Mouse (Mus musculus) heart, postnatal 25 days (tissue): ENCODE measurements at regions not wholly inside any gene's neighbourhood (a gene's known extent, or its start where the extent isn't known, plus 50 kb on each side); places are given as distances from the start of the nearest gene placed in this dataset.
"Not testable (repeated sequence)": the region's sequence is repeated elsewhere in the genome, so short reads cannot be mapped to it uniquely, and the experiment has no call there.

Source experiments
- DNase-seq: peaks from one replicate; pipeline ENCODE4 v3.0.0; 2022; ENCODE audit warnings: low spot score
- intact Hi-C: fragments of 180-260 bp; cut with DNase I; formaldehyde crosslinking; loops from one replicate; pipeline ENCODE4 v1.15.1; 2025

DNA sequence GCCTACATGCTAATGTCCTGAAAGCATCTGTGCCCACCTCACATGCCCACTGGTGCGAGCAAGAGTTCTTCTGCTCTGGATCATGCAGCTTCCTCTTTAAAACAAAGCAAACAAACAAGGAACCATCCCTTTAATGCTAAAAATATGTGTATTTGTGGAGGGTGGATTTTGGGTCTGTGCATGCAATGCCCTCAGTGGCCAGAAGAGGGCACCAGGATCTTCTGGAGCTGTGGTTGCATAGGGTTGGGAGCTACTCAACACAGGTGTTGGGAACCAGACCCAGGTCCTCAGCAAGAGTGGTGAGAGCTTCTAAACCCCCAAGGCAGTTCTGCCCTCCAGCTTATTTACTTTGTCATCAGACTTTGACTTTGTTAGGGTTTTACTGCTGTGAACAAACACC, 201.3 kb downstream of the Matn1 start:
- DNase-seq: no peak
- intact Hi-C loops: no loop called here

DNA sequence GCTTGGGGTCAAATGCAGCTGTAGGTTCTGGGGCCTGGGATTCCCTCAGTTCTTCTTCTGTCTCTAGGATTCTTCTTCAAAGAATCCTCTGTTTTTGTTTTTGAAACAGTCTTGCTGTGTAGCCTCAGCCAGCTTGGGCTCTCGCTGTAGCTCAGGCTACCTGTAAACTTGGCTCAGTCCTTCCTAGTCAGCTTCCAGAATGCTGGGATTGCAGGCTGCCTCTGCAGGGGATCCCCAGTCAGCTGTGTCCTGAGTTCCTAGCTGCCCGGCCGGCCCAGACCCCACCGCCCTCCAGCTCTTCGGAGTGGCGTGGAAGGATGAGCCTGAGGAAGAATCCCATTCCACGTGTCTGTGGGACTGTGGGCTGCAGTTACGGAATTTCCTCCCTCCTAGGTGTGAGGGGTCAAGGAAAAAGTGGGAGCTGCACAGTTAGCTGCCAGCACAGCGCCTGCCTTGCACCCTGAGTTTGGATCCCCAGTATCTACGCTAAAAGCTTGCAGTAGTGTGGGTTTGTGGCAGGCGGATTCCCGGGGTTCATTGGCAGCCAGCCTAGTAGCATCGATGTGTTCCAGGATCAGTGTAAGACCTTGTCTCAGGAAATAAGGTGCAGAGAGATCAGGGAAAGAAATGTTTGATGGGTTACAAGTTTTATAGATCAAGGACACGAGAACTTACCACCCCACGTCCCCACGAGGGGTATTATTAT, 204.0 kb downstream of the Matn1 start:
- intact Hi-C loops: no loop called here

DNA sequence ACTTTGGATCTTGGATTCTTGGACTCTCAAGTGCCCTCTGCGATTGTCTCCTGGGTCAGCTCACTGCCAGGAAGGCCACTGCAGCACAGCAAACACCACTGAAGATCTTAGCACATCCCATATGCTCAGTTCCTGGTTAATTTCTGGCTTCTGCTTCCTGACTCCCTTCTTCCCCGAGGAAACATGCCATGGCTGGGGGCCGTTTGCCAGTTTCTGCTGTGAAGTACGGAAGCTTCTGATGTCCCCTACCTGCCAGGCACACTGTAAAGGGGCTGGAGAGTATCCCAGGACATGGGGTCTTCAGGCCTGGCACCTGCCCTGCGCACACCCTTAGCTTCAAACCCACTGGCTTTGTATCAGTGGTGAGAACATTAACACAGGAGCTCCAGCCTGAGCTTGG, 205.3 kb downstream of the Matn1 start:
- DNase-seq: no peak
- intact Hi-C loops: no loop called here

More for the DNA sequence above, 204.0 kb downstream of the Matn1 start:
- no peak for DNase-seq

DNA sequence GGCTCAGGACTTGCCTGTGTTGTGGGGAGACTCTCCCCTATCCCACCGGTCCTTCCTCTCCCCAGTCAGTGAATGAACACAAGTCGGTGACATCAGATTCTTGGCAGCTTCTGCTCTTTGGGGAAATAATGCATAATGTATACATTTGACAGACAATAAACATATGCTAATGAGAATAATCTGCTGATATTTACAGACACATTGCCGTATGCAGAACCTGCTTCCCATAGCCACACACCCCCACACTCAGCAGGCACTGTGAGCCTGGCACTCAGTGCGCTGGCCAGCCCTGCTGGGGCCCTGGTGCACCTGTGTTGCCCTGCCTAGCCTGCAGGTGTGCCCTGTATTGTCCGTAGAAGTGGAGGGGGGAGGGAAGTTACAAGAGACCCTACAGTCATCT, 215.5 kb downstream of the Matn1 start:
- DNase-seq: no peak
- intact Hi-C loops: no loop called here

DNA sequence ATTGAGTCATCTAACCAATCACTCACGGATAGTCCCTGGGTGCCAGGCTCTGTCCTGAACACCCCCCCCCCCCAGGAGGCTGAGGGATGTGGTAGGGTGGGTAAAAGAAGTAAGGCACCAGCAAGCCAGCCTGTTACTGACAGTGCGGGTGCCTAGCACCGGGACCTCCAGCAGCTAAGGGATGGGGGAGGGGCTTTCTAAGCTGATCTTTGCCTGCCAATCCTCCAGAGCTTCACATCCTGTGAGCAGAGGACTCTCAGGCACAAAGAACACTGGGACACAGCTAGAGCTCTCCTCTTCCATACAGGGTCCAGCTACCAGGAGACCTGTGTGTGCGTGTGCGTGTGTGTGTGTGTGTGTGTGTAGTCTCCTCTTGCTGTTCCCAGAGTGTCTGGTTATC, 215.9 kb downstream of the Matn1 start:
- intact Hi-C loops: no loop called here
- DNase-seq: no peak

DNA sequence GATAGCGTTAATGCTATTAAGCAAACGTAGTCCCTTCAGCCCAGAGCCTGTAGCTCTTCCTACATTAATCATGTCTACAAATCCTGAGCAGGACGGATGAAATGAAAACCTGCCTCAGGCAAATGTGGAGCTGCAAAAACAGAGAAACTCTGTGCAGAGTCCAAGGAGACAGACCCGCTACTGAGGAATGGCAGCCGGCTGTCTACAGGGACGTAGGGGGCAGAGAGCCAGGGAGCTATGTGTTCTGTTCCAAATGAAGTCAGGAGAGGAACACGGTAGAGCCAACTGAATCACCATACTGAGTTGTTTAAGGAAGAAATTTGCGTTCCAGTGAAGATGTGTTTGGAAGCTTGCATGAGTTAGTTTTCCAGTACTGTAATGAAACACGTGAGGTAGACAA, 217.3 kb downstream of the Matn1 start:
- intact Hi-C loops: no loop called here
- no peak for DNase-seq

DNA sequence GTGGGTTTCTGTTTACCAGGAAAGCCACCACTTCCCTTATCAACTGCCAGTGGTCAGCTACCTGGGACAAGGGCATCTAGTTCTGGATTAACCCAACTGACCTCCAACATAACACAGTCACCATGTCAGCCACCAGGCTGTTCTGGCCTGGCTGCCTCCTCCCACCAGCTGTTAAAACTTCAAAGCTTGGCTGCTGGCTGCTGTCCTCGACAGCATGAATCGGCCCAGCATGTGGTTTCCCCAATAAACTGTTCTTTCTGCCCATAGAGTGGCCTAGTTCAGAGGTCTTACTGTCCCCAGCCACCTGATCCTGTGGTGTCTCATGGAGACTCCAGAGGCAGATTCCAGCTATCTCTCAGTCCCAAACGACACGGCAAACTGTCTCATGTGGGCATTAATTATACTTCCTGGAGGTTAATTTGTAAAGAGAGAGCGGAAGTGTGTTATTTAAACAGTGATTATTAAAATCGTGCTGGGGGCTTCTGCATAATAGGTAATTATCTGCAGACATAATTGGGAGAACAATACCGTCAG, 219.7 kb downstream of the Matn1 start:
- intact Hi-C loops: no loop called here
- no peak for DNase-seq

DNA sequence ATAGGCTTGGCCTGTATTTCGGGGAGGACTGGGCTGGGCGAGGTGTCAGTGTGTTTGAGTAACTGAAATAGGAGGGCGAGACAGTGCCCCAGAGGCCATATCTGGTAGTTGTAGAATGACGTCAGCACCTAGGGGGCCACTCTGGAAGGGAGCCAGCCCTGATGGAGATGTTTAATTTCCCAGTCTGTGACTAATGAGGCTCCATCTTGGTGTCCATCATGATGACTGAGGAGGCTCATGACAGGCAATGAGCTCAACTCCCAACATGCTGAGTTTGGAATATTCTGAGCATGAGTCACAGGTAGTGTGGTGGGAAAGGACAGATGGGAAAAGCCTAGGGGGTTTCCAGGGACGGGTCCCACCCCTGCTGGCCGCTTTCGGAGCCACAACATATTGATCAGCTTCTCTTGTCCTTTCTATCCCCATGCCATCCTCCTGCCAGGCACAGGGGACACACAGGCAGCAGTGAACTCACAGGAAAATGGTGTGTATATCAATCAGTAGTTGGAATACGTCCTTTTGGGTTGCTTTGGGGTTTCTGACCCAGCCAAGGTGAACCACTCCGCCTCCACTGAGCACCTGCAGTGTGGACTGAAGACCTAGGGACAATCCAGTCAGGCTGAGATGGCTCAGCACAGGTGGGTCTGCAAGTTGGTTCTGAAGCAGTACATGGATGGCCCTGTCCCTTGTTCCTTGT, 222.5 kb downstream of the Matn1 start:
- no peak for DNase-seq
- intact Hi-C loops: no loop called here

DNA sequence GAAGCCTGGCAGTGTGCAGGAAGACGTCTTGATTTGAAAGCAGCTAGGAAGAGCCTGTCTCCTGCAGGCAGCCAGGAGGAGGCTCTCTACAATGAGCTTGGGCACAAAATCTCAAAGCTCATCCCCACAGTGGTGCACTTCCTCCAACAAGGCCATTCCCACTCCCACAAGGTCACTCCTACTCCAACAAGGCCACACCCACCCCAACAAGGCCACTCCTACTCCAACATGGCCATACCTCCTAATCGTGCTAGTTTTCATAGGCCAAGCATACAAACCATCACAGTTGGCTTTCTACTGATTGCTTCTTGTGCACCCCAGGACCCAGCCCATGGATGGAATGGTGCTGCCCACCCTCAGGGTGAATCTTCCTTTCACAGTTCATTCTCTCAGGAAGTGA, 223.7 kb downstream of the Matn1 start:
- intact Hi-C loops: no loop called here
- no peak for DNase-seq

DNA sequence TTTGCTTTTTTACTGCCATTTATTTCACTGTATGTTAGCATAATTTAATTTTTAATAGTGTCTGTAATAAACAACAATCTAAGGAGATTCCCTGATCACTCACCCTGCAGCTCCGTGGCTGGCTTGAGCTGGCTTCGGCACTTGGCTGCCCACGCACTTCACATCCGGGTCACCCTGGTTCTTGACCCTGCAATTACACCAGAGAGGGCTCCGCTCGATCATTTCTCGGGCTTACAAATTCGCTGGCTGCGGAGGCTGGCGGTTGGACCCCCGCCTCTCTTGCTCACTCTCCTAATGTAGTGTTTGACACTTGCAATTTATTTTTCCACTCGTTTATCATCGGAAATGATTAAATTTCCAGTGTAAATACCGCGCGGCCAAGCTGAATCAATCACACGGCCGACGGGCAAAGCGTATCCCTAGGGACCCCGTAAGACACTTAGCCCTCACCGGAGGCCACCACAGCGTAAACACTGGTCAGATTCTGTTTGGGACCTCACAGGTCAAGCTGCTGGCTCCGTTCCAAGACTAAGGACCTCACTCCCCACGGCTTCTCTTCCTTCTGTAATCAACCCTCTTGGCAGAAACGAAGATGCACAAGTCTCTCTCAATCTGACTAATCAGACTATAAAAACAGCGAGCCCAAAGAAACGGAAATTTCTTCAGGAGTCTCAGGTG, 229.7 kb downstream of the Matn1 start:
- no peak for DNase-seq
- intact Hi-C loops: no loop called here

DNA sequence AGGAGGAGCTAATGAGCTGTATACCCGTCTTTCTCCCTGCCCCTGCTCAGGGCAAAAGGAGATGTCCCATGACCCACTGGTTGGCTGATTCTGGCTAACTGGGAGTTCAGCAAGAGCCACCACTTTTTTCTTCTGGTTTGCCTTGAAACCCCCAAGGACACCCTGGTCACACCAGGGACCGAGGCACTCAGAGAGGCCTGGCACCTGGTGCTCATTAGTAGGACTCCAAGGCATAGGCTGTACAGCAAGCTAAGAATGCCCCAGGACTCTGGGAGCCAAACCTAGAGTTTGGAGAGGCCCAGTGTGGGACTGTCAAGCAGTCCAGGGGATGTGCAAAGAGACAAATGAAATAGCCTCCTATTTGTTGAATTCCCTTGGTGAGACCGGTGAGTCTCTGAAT, 232.5 kb downstream of the Matn1 start:
- intact Hi-C loops: no loop called here
- no peak for DNase-seq

DNA sequence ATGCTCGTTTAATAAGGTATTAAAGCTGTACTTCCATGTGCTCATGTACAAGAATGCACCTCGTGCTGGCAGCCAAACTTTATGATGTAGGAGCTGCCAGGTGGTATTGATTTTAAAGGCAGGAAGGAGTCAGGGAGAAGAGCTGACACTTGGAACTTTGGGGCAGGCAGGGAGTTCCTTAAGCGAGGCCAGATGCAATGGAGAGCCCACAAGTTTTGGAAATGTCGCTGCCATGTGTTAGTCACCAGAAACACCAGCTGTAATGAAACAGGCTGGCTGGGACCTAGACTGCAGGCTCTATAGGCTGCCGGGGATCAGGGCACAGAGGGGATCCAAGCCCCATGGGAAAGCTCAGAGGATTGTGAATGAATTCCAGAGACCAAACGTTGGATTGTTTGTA, 233.7 kb downstream of the Matn1 start:
- no peak for DNase-seq
- intact Hi-C loops: no loop called here

DNA sequence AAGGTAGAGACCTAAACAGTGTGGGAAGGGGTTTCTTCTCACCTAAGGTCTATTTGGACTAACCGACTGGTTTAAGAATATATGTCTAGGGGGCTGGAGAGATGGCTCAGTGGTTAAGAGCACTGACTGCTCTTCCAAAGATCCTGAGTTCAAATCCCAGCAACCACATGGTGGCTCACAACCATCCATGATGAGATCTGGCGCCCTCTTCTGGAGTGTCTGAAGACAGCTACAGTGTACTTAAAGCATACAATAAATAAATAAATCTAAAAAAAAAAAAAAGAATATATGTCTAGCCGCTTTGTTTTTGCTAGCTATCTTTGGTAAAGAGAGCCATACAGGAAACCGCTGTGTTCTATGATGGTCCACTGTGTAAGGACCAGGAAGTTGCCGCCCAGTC, 234.5 kb downstream of the Matn1 start:
- DNase-seq, intact Hi-C loops: not testable (repeated sequence)

DNA sequence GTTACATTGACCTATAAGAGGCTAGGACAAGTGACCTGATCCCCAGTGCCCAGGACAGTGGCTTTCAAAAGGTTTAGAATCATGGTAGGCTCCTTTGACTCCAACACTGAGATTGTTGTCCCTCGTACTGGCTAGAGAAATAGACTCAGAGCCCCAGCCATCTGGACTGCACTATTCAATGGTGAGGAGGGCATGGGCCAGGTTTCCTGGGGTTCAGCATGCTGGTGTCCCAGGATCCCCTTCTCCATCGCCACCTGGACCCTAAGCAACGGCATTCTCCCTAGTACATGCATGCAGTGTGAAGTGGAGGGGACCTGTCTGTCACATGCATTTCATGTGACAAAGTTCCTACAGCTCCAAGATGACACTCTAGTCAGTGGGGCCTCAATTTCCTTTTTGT, 243.9 kb downstream of the Matn1 start:
- intact Hi-C loops: no loop called here
- no peak for DNase-seq

DNA sequence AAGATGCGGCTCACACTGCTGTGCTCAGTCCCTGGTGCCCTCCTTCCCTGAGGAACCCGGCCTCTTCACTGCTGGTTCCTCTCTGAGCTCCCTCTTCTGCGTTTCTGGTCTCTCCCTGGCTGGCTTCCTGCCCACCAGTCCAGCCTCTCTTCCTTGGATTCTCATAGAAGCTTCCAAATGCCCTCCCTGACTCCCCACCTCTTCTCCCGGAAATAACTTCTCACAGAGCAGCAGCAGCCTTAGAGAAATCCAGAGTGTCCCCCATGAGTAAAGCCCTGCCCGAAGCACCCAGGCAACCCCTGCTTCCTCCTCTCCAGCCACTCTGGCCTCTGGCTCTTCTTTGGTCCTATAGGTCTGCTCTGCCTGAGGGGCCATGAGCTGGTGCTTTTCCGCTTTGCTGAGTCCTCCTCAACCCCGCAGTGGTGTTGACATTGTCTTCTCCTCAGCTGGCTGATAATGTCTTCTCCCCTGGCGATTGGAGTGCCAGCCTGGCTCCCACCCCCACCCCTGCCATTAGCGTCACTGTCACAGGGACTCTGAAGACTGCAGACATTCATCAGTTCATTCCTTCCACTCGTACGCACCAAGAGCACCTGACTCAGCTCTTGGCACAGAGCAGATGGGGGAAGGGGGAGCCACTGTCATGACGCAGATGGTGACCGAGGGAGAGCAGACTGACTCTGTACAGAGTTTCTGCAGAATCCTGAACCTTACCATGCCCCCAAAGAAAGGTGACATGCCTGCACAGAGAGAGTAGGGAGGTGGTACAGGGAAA, 247.1 kb downstream of the Matn1 start:
- intact Hi-C loops: loop anchor here (10.0 kb wide), 1 partner anchor 1756 kb away; no protein-coding TSS in a partner anchor
- DNase-seq: no peak

DNA sequence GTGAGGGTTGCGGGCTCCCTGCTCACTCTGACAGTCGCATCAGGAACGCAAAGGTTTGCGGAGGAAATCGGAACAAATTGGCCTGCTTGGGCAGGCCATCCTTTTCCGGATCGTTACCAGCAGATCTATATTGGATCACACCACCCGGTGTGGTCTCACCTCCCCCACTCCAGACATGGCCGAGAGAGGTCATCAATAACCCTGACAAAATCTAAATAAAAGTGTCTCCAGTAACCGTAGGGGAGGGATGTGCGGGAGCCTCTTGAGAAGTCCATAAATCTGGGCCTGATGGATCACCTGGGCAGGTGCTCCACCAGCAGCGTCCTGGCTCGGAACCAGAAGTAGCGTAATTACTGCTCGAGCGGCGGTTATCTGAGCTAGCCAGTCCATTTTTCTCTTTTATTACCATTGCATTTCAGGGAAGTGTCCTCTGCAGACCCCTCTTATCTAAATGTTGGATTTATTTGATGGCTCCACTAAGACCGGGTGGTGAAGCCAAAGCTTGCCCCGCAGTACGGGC, 249.8 kb downstream of the Matn1 start:
- intact Hi-C loops: loop anchor here (10.0 kb wide), 1 partner anchor 1759 kb away; no protein-coding TSS in a partner anchor
- no peak for DNase-seq

DNA sequence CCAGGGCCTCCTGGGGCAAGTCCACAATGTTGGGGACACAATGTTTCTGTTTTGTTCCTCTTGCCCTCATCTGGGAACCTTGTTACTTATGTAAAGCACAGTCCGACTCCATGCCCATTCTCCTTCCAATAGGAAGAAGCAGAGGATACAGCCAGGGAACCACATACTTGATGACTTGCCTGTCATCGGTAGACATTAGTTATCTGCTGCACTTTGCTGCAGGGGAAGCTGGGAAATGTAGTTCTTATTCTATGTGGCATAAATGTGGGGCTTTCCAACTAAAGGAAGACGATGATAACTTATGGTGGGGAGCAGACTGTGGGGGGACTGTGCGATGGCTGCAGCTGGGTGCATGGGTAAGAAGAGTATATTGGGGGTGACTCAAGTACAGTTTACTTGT, 252.0 kb downstream of the Matn1 start:
- no peak for DNase-seq
- intact Hi-C loops: loop anchor here (10.0 kb wide), 1 partner anchor 1761 kb away; no protein-coding TSS in a partner anchor

DNA sequence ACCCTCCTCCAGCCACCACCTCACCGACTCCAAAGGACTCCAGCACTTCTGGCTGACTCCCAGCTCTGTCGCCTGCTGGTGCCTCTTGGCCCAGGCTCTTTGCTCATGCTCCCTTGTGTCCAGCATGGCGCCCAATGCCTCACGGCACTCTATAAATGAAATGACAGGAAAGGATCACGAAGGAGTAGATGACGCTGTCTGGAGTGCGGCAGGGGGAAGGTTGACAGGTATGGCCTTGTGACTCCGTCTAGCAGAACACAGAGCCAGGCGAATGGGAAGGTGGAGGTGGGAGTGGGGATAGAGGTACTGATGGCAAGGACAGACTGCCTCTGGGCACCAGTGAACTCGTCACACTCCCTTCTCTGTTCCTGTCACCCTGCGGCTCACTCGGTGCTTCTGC, 259.5 kb downstream of the Matn1 start:
- no peak for DNase-seq
- intact Hi-C loops: no loop called here

DNA sequence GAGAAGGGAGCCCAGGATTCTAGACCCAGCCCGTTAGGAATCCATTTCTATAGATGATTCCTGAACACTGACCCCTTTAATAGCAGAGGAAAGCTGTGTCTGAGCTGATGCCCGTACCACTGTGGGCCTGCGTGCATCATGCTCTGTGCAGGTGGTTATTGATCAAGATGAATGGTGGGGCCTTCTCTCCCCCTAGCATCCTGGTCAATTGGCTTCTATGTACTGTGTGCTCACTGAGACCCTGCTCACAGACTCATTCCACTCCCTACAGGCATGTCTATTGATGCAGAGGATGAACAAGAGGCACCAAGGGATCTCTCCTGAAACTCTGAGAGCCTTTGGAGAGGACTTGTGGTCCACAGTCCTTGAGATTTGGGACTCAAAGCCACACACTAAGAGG, 260.5 kb downstream of the Matn1 start:
- intact Hi-C loops: no loop called here
- DNase-seq: no peak

DNA sequence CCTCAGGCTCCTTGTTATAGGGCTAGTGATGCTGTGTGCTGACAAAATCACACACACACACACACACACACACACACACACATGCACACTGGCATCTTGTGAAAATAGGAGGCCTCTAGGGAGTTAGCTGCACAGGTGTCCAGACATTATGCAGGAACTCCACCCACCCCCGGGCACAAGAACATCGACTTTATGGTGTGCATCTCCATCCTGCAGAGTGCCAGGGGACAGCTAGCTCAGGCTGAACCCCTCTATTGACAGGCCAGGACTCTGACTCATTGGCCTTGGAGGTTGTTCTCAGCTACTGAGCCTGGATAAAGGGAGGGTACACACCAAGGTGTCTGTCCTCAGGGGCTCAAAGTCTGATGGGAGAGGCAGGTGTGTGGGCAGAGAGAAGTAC, 260.9 kb downstream of the Matn1 start:
- DNase-seq: no peak
- intact Hi-C loops: no loop called here
